Comparison of ENCODE assay signal across 41 mouse cellular contexts in the genomic region with DNA sequence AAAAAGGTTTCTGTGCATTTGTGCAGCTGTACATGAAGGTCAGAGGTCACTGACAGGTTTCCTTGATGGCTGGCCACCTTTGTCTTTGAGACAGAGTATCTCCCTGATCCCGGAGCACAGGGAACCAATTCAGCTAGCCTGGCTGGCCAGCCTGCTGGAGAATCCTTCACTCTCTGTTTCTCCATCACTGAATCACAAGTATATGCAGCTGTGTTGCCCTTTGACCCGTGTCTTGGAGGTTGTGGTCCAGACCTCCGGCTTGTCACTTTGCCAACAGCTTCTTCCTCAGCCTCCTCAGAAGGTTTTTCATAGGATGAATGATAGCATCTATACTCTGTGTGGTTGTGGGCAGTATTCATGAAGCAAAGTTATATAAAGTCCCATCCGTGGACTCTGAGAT. TPM values are rescaled to one million over a fixed set of nuclear protein-coding genes. Genes with fewer than 3 reads are reported as not detected.
"Had no signal": no experiment of that assay in that cellular context is flagged by ENCODE, and none has a peak within 500 bp of the region (broad histone marks: within the 10 kb centered on the region; RNA-seq: fewer than 3 reads in every experiment).

No protein-coding gene starts in this region.

- DNase-seq: heart, postnatal 14 days; heart, postnatal 36 days; heart, postnatal 4 days; kidney, adult 11 months; kidney, adult 18-20 months; kidney, adult 2 months; kidney, adult 8-10 months; kidney, adult 9 months; kidney, postnatal 10 days; kidney, postnatal 14 days; kidney, postnatal 25 days; kidney, postnatal 36 days; kidney, postnatal 4 days; layer of hippocampus, adult 9-11 months; layer of hippocampus, postnatal 36 days had no signal

- H3K4me2 ChIP-seq: heart, embryonic 12.5 days; heart, embryonic 13.5 days; heart, embryonic 15.5 days; hindbrain, embryonic 12.5 days; hindbrain, embryonic 13.5 days; hindbrain, embryonic 14.5 days; hindbrain, embryonic 15.5 days; intestine, embryonic 15.5 days; kidney, embryonic 15.5 days had no signal

- H3K4me1 ChIP-seq: heart, embryonic 12.5 days; heart, embryonic 13.5 days; heart, embryonic 15.5 days; intestine, embryonic 15.5 days; kidney, embryonic 15.5 days had no signal

- H3K9ac ChIP-seq: heart, embryonic 12.5 days; heart, embryonic 13.5 days; heart, embryonic 15.5 days; hindbrain, embryonic 12.5 days; hindbrain, embryonic 13.5 days; hindbrain, embryonic 14.5 days; hindbrain, embryonic 15.5 days; intestine, embryonic 15.5 days; kidney, embryonic 15.5 days had no signal

- H3K36me3 ChIP-seq: heart, embryonic 12.5 days; heart, embryonic 13.5 days; heart, embryonic 15.5 days; hindbrain, embryonic 12.5 days; hindbrain, embryonic 13.5 days; hindbrain, embryonic 15.5 days; intestine, embryonic 15.5 days; kidney, embryonic 15.5 days had no signal

- H3K27ac ChIP-seq: heart, embryonic 13.5 days; heart, embryonic 15.5 days; hindbrain, embryonic 10.5 days; hindbrain, embryonic 12.5 days; hindbrain, embryonic 13.5 days; hindbrain, embryonic 14.5 days; hindbrain, embryonic 15.5 days; hindbrain, postnatal 0 days; intestine, embryonic 15.5 days; kidney, embryonic 15.5 days; kidney, postnatal 0 days; layer of hippocampus, adult 2 months; left cerebral cortex, adult 2 months had no signal

- H3K4me3 ChIP-seq: heart, embryonic 12.5 days; heart, embryonic 13.5 days; heart, embryonic 15.5 days; hindbrain, embryonic 10.5 days; hindbrain, embryonic 12.5 days; hindbrain, embryonic 13.5 days; hindbrain, embryonic 15.5 days; intestine, embryonic 15.5 days; kidney, embryonic 15.5 days; layer of hippocampus, adult 2 months; left cerebral cortex, adult 2 months had no signal

- H3K9me3 ChIP-seq: heart, embryonic 12.5 days; heart, embryonic 13.5 days; heart, embryonic 15.5 days; hindbrain, embryonic 10.5 days; hindbrain, embryonic 12.5 days; hindbrain, embryonic 13.5 days; hindbrain, embryonic 15.5 days; intestine, embryonic 15.5 days; kidney, embryonic 15.5 days had no signal

- ATAC-seq: hindbrain, embryonic 16.5 days; hindbrain, postnatal 0 days; intestine, embryonic 15.5 days; intestine, embryonic 16.5 days; intestine, postnatal 0 days had no signal

RNA-seq across cellular contexts. Expression of gene Gm5089, which starts 52.2 kb away (rescaled TPM):
- total RNA-seq: heart, postnatal 14 days; heart, postnatal 25 days; heart, postnatal 36 days; heart, postnatal 4 days; hematopoietic stem cell, adult 5-6 weeks had no signal
- polyA plus RNA-seq: heart, embryonic 12.5 days; heart, embryonic 13.5 days; heart, embryonic 14.5 days; heart, embryonic 15.5 days; heart, embryonic 16.5 days; heart, postnatal 0 days; intestine, embryonic 14.5 days; intestine, embryonic 15.5 days; intestine, embryonic 16.5 days; intestine, postnatal 0 days; kidney, adult 2 months; kidney, embryonic 14.5 days; kidney, embryonic 16.5 days; kidney, postnatal 0 days; large intestine, adult 2 months had no signal
